Mouse (Mus musculus): ENCODE results near the gene Alk. TPM values are rescaled to one million over a fixed set of nuclear protein-coding genes. Genes with fewer than 3 reads are reported as not detected.
A peak's percentile ranks its signal among the peaks of the same experiment; 100 is the strongest.

Alk gene
- polyA plus RNA-seq, 1 experiment from 2014 or later = 0.61 TPM

GRCm38 (mm10) chr17:72168152-72168551 is 436.3 kb downstream of the Alk start:
- Histone ChIP-seq H3K4me1 (replicated peaks; ENCODE audit: control insufficient read depth, insufficient read depth) (no peaks in the 10 kb centered on the region), H3K27ac (replicated peaks) (no peak overlapping the region), H3K9ac (ENCODE audit: low read length) (no peak overlapping the region), H3K4me2 (replicated peaks; ENCODE audit: low read depth) (no peak overlapping the region), H3K9me3 (ENCODE audit: control insufficient read depth, low read length) (no peaks in the 10 kb centered on the region), H3K27me3 (ENCODE audit: control insufficient read depth, insufficient read depth, low read length) (no peaks in the 10 kb centered on the region), H3K36me3 (ENCODE audit: control insufficient read depth, insufficient read depth, low read length) (no peaks in the 10 kb centered on the region), H3K4me3 (ENCODE audit: low read depth, low read length) (no peak overlapping the region)
- DNase-seq (ENCODE audit: low spot score) (no peak), ATAC-seq (ENCODE audit: low FRiP score, low TSS enrichment) (no peak)
- no peak for TF ChIP-seq EP300 (optimal IDR thresholded peaks at IDR 0.05)
- TF ChIP-seq CTCF (IDR thresholded peaks at IDR 0.05; ENCODE audit: low read depth) = no peak
- WGBS = 67% methylated on average over 5 of the region's 5 CpGs

GRCm38 (mm10) chr17:72158857-72159385 is 445.5 kb downstream of the Alk start:
- ATAC-seq (ENCODE audit: low FRiP score, low TSS enrichment) (0 out of 2 replicates have a peak, but pooled peaks have one; percentile 49), DNase-seq (ENCODE audit: low spot score) (no peak)
- TF ChIP-seq EP300 (optimal IDR thresholded peaks at IDR 0.05) (no peak), CTCF (IDR thresholded peaks at IDR 0.05; ENCODE audit: low read depth) (no peak)
- Histone ChIP-seq H3K9ac (ENCODE audit: low read length) (no peak overlapping the region), H3K27ac (replicated peaks) (no peak overlapping the region), H3K4me1 (replicated peaks; ENCODE audit: control insufficient read depth, insufficient read depth) (no peaks in the 10 kb centered on the region), H3K4me3 (ENCODE audit: low read depth, low read length) (no peak overlapping the region), H3K36me3 (ENCODE audit: control insufficient read depth, insufficient read depth, low read length) (no peaks in the 10 kb centered on the region), H3K4me2 (replicated peaks; ENCODE audit: low read depth) (no peak overlapping the region), H3K9me3 (ENCODE audit: control insufficient read depth, low read length) (no peaks in the 10 kb centered on the region), H3K27me3 (ENCODE audit: control insufficient read depth, insufficient read depth, low read length) (no peaks in the 10 kb centered on the region)
- WGBS = 21% methylated on average over 5 of the region's 5 CpGs

- H3K27ac ChIP-seq (replicated peaks) = no peak overlapping the region
- no peaks in the 10 kb centered on the region for H3K9me3 ChIP-seq (ENCODE audit: control insufficient read depth, low read length)
- no peaks in the 10 kb centered on the region for H3K36me3 ChIP-seq (ENCODE audit: control insufficient read depth, insufficient read depth, low read length)
- no peak overlapping the region for H3K4me3 ChIP-seq (ENCODE audit: low read depth, low read length)
- 56% methylated on average over 10 of the region's 10 CpGs for WGBS
- ATAC-seq (ENCODE audit: low FRiP score, low TSS enrichment) (no peak), DNase-seq (ENCODE audit: low spot score) (no peak)
- H3K27me3 ChIP-seq (ENCODE audit: control insufficient read depth, insufficient read depth, low read length) = no peaks in the 10 kb centered on the region
- no peak overlapping the region for H3K4me2 ChIP-seq (replicated peaks; ENCODE audit: low read depth)
- H3K9ac ChIP-seq (ENCODE audit: low read length) = no peak overlapping the region
- TF ChIP-seq CTCF (IDR thresholded peaks at IDR 0.05; ENCODE audit: low read depth) (no peak), EP300 (optimal IDR thresholded peaks at IDR 0.05) (no peak)
- H3K4me1 ChIP-seq (replicated peaks; ENCODE audit: control insufficient read depth, insufficient read depth) = no peaks in the 10 kb centered on the region
Measured at GRCm38 (mm10) chr17:72157830-72158629, 446.4 kb downstream of the Alk start.

GRCm38 (mm10) chr17:72153038-72153437 is 451.4 kb downstream of the Alk start:
- no peak overlapping the region for H3K4me2 ChIP-seq (replicated peaks; ENCODE audit: low read depth)
- no peaks in the 10 kb centered on the region for H3K9me3 ChIP-seq (ENCODE audit: control insufficient read depth, low read length)
- no peaks in the 10 kb centered on the region for H3K27me3 ChIP-seq (ENCODE audit: control insufficient read depth, insufficient read depth, low read length)
- H3K4me1 ChIP-seq (replicated peaks; ENCODE audit: control insufficient read depth, insufficient read depth) = no peaks in the 10 kb centered on the region
- no peak overlapping the region for H3K4me3 ChIP-seq (ENCODE audit: low read depth, low read length)
- DNase-seq (ENCODE audit: low spot score) (no peak), ATAC-seq (ENCODE audit: low FRiP score, low TSS enrichment) (no peak)
- TF ChIP-seq CTCF (IDR thresholded peaks at IDR 0.05; ENCODE audit: low read depth) (no peak), EP300 (optimal IDR thresholded peaks at IDR 0.05) (no peak)
- no peak overlapping the region for H3K9ac ChIP-seq (ENCODE audit: low read length)
- no peaks in the 10 kb centered on the region for H3K36me3 ChIP-seq (ENCODE audit: control insufficient read depth, insufficient read depth, low read length)
- 63% methylated on average over 3 of the region's 3 CpGs for WGBS
- H3K27ac ChIP-seq (replicated peaks) = no peak overlapping the region

GRCm38 (mm10) chr17:72144946-72145598 is 459.4 kb downstream of the Alk start:
- no peaks in the 10 kb centered on the region for H3K36me3 ChIP-seq (ENCODE audit: control insufficient read depth, insufficient read depth, low read length)
- no peaks in the 10 kb centered on the region for H3K4me1 ChIP-seq (replicated peaks; ENCODE audit: control insufficient read depth, insufficient read depth)
- no peak for DNase-seq (ENCODE audit: low spot score)
- TF ChIP-seq CTCF (IDR thresholded peaks at IDR 0.05; ENCODE audit: low read depth) (no peak), EP300 (optimal IDR thresholded peaks at IDR 0.05) (no peak)
- ATAC-seq (ENCODE audit: low FRiP score, low TSS enrichment) = no peak
- no peak overlapping the region for H3K4me3 ChIP-seq (ENCODE audit: low read depth, low read length)
- no peaks in the 10 kb centered on the region for H3K9me3 ChIP-seq (ENCODE audit: control insufficient read depth, low read length)
- no peak overlapping the region for H3K9ac ChIP-seq (ENCODE audit: low read length)
- no peak overlapping the region for H3K4me2 ChIP-seq (replicated peaks; ENCODE audit: low read depth)
- no peaks in the 10 kb centered on the region for H3K27me3 ChIP-seq (ENCODE audit: control insufficient read depth, insufficient read depth, low read length)
- no peak overlapping the region for H3K27ac ChIP-seq (replicated peaks)
- WGBS = 71% methylated on average over 7 of the region's 7 CpGs

GRCm38 (mm10) chr17:72144461-72144860 is 460.0 kb downstream of the Alk start:
- no peak for DNase-seq (ENCODE audit: low spot score)
- H3K4me1 ChIP-seq (replicated peaks; ENCODE audit: control insufficient read depth, insufficient read depth) = no peaks in the 10 kb centered on the region
- H3K27me3 ChIP-seq (ENCODE audit: control insufficient read depth, insufficient read depth, low read length) = no peaks in the 10 kb centered on the region
- no peak for ATAC-seq (ENCODE audit: low FRiP score, low TSS enrichment)
- H3K9ac ChIP-seq (ENCODE audit: low read length) = no peak overlapping the region
- 72% methylated on average over 9 of the region's 9 CpGs for WGBS
- no peak overlapping the region for H3K27ac ChIP-seq (replicated peaks)
- no peak overlapping the region for H3K4me3 ChIP-seq (ENCODE audit: low read depth, low read length)
- H3K36me3 ChIP-seq (ENCODE audit: control insufficient read depth, insufficient read depth, low read length) = no peaks in the 10 kb centered on the region
- H3K4me2 ChIP-seq (replicated peaks; ENCODE audit: low read depth) = no peak overlapping the region
- H3K9me3 ChIP-seq (ENCODE audit: control insufficient read depth, low read length) = no peaks in the 10 kb centered on the region
- TF ChIP-seq EP300 (optimal IDR thresholded peaks at IDR 0.05) (no peak), CTCF (IDR thresholded peaks at IDR 0.05; ENCODE audit: low read depth) (no peak)
